12 mouse cellular contexts compared by ENCODE assay signal in genomic region chr8:71678216-71678615, GRCm38 (mm10). TPM values are rescaled to one million over a fixed set of nuclear protein-coding genes. Genes with fewer than 3 reads are reported as not detected.
"Had no signal": no experiment of that assay in that cellular context is flagged by ENCODE, and none has a peak within 500 bp of the region (broad histone marks: within the 10 kb centered on the region; RNA-seq: fewer than 3 reads in every experiment).

No protein-coding gene starts in this region.

- H3K4me3 ChIP-seq: left cerebral cortex, adult 2 months; limb, embryonic 15.5 days; lung, embryonic 15.5 days; midbrain, embryonic 15.5 days had no signal

- H3K9ac ChIP-seq: limb, embryonic 15.5 days; liver, embryonic 13.5 days; liver, postnatal 0 days; lung, embryonic 15.5 days; midbrain, embryonic 15.5 days had no signal

- H3K27ac ChIP-seq: left cerebral cortex, adult 2 months; limb, embryonic 15.5 days; midbrain, embryonic 15.5 days; stomach, postnatal 0 days had no signal

- DNase-seq: liver, embryonic 13.5 days; liver, postnatal 0 days; right cerebral cortex, adult 18-20 months; right cerebral cortex, postnatal 25 days had no signal

- H3K36me3 ChIP-seq: limb, embryonic 15.5 days; liver, embryonic 13.5 days; lung, embryonic 15.5 days; midbrain, embryonic 15.5 days had no signal

- H3K9me3 ChIP-seq: limb, embryonic 15.5 days; liver, embryonic 13.5 days; lung, embryonic 15.5 days; midbrain, embryonic 15.5 days had no signal

- ATAC-seq: liver, postnatal 0 days; midbrain, embryonic 15.5 days had no signal

- H3K4me2 ChIP-seq: limb, embryonic 15.5 days; lung, embryonic 15.5 days; midbrain, embryonic 11.5 days; midbrain, embryonic 15.5 days had no signal

RNA-seq across cellular contexts. Expression of gene Insl3, which starts 10.8 kb away (rescaled TPM):
- total RNA-seq: monocyte, adult 5-6 weeks had no signal
- polyA plus RNA-seq: limb, embryonic 11.5 days had no signal

RNA-seq across cellular contexts. Expression of gene B3gnt3, which starts 23.4 kb away (rescaled TPM):
- total RNA-seq: monocyte, adult 5-6 weeks had no signal
